In genomic region chr6:133935671-133936070, GRCm38 (mm10) we compare ENCODE assay signal across 25 mouse cellular contexts.
DNase-seq lines count a peak whose midpoint lies in the region; ATAC-seq and TF ChIP-seq lines count a peak whose summit lies in the region.
"Had no signal": no experiment of that assay in that cellular context is flagged by ENCODE, and none has a peak within 500 bp of the region (broad histone marks: within the 10 kb centered on the region; RNA-seq: fewer than 3 reads in every experiment).

No protein-coding gene starts in this region.

- no peak for TF ChIP-seq EP300 in stomach, postnatal 0 days (optimal IDR thresholded peaks at IDR 0.05)

- no peak for ATAC-seq in stomach, postnatal 0 days (ENCODE audit: low FRiP score, low TSS enrichment)
- no peak for ATAC-seq in midbrain, embryonic 16.5 days
- ATAC-seq: forebrain, embryonic 13.5 days; forebrain, embryonic 16.5 days; hindbrain, embryonic 16.5 days; intestine, embryonic 15.5 days had no signal

- no peak overlapping the region for H3K4me3 ChIP-seq in stomach, postnatal 0 days (ENCODE audit: low read depth, low read length)
- no peak overlapping the region for H3K4me3 ChIP-seq in midbrain, embryonic 16.5 days (ENCODE audit: low read depth, low read length)
- H3K4me3 ChIP-seq: forebrain, embryonic 10.5 days; forebrain, embryonic 13.5 days; gastrocnemius, adult 2 months; heart, embryonic 12.5 days; heart, embryonic 15.5 days; hindbrain, embryonic 10.5 days; hindbrain, embryonic 13.5 days; intestine, embryonic 15.5 days had no signal

- DNase-seq in layer of hippocampus, adult 9-10 months (ENCODE audit: low spot score): peak; percentile 7
- no peak for DNase-seq in layer of hippocampus, postnatal 10 days (ENCODE audit: low spot score in 2 of 2)
- DNase-seq in Muller cell, postnatal 12 days (ENCODE audit: inconsistent ontology term): peak; percentile 59
- peak; percentile 58 for DNase-seq in brain, adult 2 months (ENCODE audit: low read depth, low spot score)
- no peak for DNase-seq in stomach, postnatal 0 days (ENCODE audit: low spot score)
- DNase-seq: adrenal gland, adult 2 months; adrenal gland, postnatal 14 days; cerebellum, adult 11-12 months; cerebellum, adult 8-10 months; cerebellum, postnatal 14 days; gastrocnemius, adult 2 months; gastrocnemius, postnatal 14 days; heart, adult 11 months; heart, postnatal 10 days; heart, postnatal 36 days had no signal

- no peak overlapping the region for H3K9ac ChIP-seq in stomach, postnatal 0 days (ENCODE audit: low read length)
- H3K9ac ChIP-seq in midbrain, embryonic 16.5 days (ENCODE audit: low read depth, low read length): no peak overlapping the region
- H3K9ac ChIP-seq: forebrain, embryonic 13.5 days; heart, embryonic 12.5 days; heart, embryonic 15.5 days; hindbrain, embryonic 13.5 days; intestine, embryonic 15.5 days had no signal

- no peaks in the 10 kb centered on the region for H3K9me3 ChIP-seq in stomach, postnatal 0 days (ENCODE audit: control insufficient read depth, low read length)
- H3K9me3 ChIP-seq in midbrain, embryonic 16.5 days (replicated peaks; ENCODE audit: control insufficient read depth, low read length, poor library complexity, severe bottlenecking): no peaks in the 10 kb centered on the region
- H3K9me3 ChIP-seq: forebrain, embryonic 10.5 days; forebrain, embryonic 13.5 days; heart, embryonic 12.5 days; heart, embryonic 15.5 days; hindbrain, embryonic 10.5 days; hindbrain, embryonic 13.5 days; intestine, embryonic 15.5 days had no signal

- no peaks in the 10 kb centered on the region for H3K4me1 ChIP-seq in stomach, postnatal 0 days (replicated peaks; ENCODE audit: control insufficient read depth, insufficient read depth)
- H3K4me1 ChIP-seq in midbrain, embryonic 16.5 days (ENCODE audit: control insufficient read depth, insufficient read depth, low read length): no peaks in the 10 kb centered on the region
- H3K4me1 ChIP-seq: forebrain, embryonic 13.5 days; heart, embryonic 12.5 days; heart, embryonic 15.5 days; hindbrain, embryonic 13.5 days; intestine, embryonic 15.5 days had no signal

- TF ChIP-seq CTCF in stomach, postnatal 0 days (IDR thresholded peaks at IDR 0.05; ENCODE audit: low read depth): no peak

- WGBS in stomach, postnatal 0 days: 87% methylated on average over 2 of the region's 2 CpGs
- 94% methylated on average over 2 of the region's 2 CpGs for WGBS in midbrain, embryonic 16.5 days

- H3K4me2 ChIP-seq in stomach, postnatal 0 days (replicated peaks; ENCODE audit: low read depth): no peak overlapping the region
- H3K4me2 ChIP-seq in midbrain, embryonic 16.5 days (ENCODE audit: low read length): no peak overlapping the region
- H3K4me2 ChIP-seq: forebrain, embryonic 13.5 days; heart, embryonic 12.5 days; heart, embryonic 15.5 days; hindbrain, embryonic 13.5 days; intestine, embryonic 15.5 days had no signal

- no peaks in the 10 kb centered on the region for H3K27me3 ChIP-seq in stomach, postnatal 0 days (ENCODE audit: control insufficient read depth, insufficient read depth, low read length)
- H3K27me3 ChIP-seq in midbrain, embryonic 16.5 days (ENCODE audit: control insufficient read depth, insufficient read depth, low read depth, low read length): no peaks in the 10 kb centered on the region
- H3K27me3 ChIP-seq: forebrain, embryonic 13.5 days; heart, embryonic 12.5 days; heart, embryonic 15.5 days; hindbrain, embryonic 13.5 days; intestine, embryonic 15.5 days had no signal

- no peaks in the 10 kb centered on the region for H3K36me3 ChIP-seq in stomach, postnatal 0 days (ENCODE audit: control insufficient read depth, insufficient read depth, low read length)
- no peaks in the 10 kb centered on the region for H3K36me3 ChIP-seq in midbrain, embryonic 16.5 days (ENCODE audit: control insufficient read depth, insufficient read depth, low read length)
- H3K36me3 ChIP-seq: forebrain, embryonic 10.5 days; heart, embryonic 12.5 days; heart, embryonic 15.5 days; hindbrain, embryonic 10.5 days; hindbrain, embryonic 13.5 days; intestine, embryonic 15.5 days had no signal

- no peak overlapping the region for H3K27ac ChIP-seq in stomach, postnatal 0 days (replicated peaks)
- H3K27ac ChIP-seq in midbrain, embryonic 16.5 days (ENCODE audit: low read length): no peak overlapping the region
- H3K27ac ChIP-seq: forebrain, embryonic 10.5 days; forebrain, embryonic 13.5 days; gastrocnemius, adult 2 months; heart, embryonic 15.5 days; hindbrain, embryonic 10.5 days; hindbrain, embryonic 13.5 days; intestine, embryonic 15.5 days had no signal

Comparison
In these comparisons a context has a peak if more than half of its experiments do, and no peak if none do; other contexts are left out.
1. DNase-seq: peak in layer of hippocampus, adult 9-10 months (single experiment), Muller cell, postnatal 12 days (single experiment) and brain, adult 2 months (single experiment); none in layer of hippocampus, postnatal 10 days (0 of 2) and stomach, postnatal 0 days (single experiment).